Mouse (Mus musculus): ENCODE results near the gene P2ry2. TPM values are rescaled to one million over a fixed set of nuclear protein-coding genes. Genes with fewer than 3 reads are reported as not detected.
A peak's percentile ranks its signal among the peaks of the same experiment; 100 is the strongest.

P2ry2 gene
- polyA plus RNA-seq, 1 experiment from 2014 or later: 4.9 TPM

- H3K9ac ChIP-seq: no peak overlapping the region
- 0 out of 2 replicates have a peak, but pooled peaks cover 4% of the 10 kb centered on the region for H3K36me3 ChIP-seq
- H3K4me1 ChIP-seq: peaks cover 8% of the 10 kb centered on the region
- no peak for ATAC-seq (ENCODE audit: borderline replicate concordance, extremely low read depth, low FRiP score, low TSS enrichment)
- H3K9me3 ChIP-seq: no peaks in the 10 kb centered on the region
- whole genome bisulfite sequencing: 73% methylated on average over 1 of the region's 1 CpGs
- H3K27me3 ChIP-seq: no peaks in the 10 kb centered on the region
- no peak overlapping the region for H3K4me2 ChIP-seq
- H3K4me3 ChIP-seq: no peak overlapping the region
- no peak overlapping the region for H3K27ac ChIP-seq
Measured at GRCm38 (mm10) chr7:100997215-100997614, 15.5 kb downstream of the P2ry2 start.

- Histone ChIP-seq H3K4me1 (peaks cover 11% of the 10 kb centered on the region), H3K27ac (no peak overlapping the region), H3K27me3 (no peaks in the 10 kb centered on the region), H3K9me3 (no peaks in the 10 kb centered on the region), H3K4me2 (no peak overlapping the region), H3K9ac (no peak overlapping the region), H3K36me3 (0 out of 2 replicates have a peak, but pooled peaks cover 4% of the 10 kb centered on the region), H3K4me3 (no peak overlapping the region)
- 80% methylated on average over 3 of the region's 3 CpGs for WGBS
- ATAC-seq (ENCODE audit: borderline replicate concordance, extremely low read depth, low FRiP score, low TSS enrichment): no peak
Measured at GRCm38 (mm10) chr7:100995951-100996350, 16.7 kb downstream of the P2ry2 start.

GRCm38 (mm10) chr7:100995260-100995864 lies 17.3 kb downstream of the P2ry2 start:
- 81% methylated on average over 7 of the region's 7 CpGs for WGBS
- no peaks in the 10 kb centered on the region for H3K9me3 ChIP-seq

DNA sequence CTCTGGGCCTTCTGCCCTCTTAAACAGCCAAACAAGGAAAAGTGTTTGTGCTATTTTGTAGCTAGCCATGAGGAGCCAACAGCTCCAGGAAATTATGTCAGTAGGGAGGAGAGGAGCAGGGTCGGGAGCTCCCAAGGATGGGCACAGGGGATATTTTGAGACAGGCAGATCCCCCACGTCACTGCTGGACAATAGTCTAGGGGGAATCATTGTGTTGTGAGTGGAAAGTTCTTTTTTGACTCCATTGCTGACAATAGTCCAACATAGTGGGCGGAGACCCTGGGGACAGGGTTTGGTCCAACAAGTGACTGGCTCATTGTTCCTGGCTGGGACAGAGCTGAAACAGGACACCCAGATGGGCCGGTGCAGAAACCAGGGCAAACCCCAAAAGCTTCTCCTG lies 19.5 kb downstream of the P2ry2 start:
- Histone ChIP-seq H3K4me1 (peaks cover 23% of the 10 kb centered on the region), H3K4me3 (no peak overlapping the region), H3K36me3 (0 out of 2 replicates have a peak, but pooled peaks cover under 1% of the 10 kb centered on the region), H3K9ac (no peak overlapping the region), H3K9me3 (no peaks in the 10 kb centered on the region), H3K27ac (no peak overlapping the region), H3K4me2 (no peak overlapping the region), H3K27me3 (no peaks in the 10 kb centered on the region)
- no peak for ATAC-seq (ENCODE audit: borderline replicate concordance, extremely low read depth, low FRiP score, low TSS enrichment)
- whole genome bisulfite sequencing: 69% methylated on average over 4 of the region's 4 CpGs

More at GRCm38 (mm10) chr7:100995260-100995864, 17.3 kb downstream of the P2ry2 start:
- H3K36me3 ChIP-seq: 0 out of 2 replicates have a peak, but pooled peaks cover 4% of the 10 kb centered on the region
- no peak overlapping the region for H3K9ac ChIP-seq
- no peak overlapping the region for H3K27ac ChIP-seq
- no peak for ATAC-seq (ENCODE audit: borderline replicate concordance, extremely low read depth, low FRiP score, low TSS enrichment)
- H3K4me1 ChIP-seq: peaks cover 16% of the 10 kb centered on the region
- H3K27me3 ChIP-seq: no peaks in the 10 kb centered on the region
- H3K4me3 ChIP-seq: no peak overlapping the region
- H3K4me2 ChIP-seq: no peak overlapping the region

GRCm38 (mm10) chr7:100991972-100992371 lies 20.7 kb downstream of the P2ry2 start:
- H3K27me3 ChIP-seq: no peaks in the 10 kb centered on the region
- no peaks in the 10 kb centered on the region for H3K36me3 ChIP-seq
- H3K9me3 ChIP-seq: no peaks in the 10 kb centered on the region
- 85% methylated on average over 3 of the region's 3 CpGs for WGBS
- H3K4me2 ChIP-seq: no peak overlapping the region
- no peak overlapping the region for H3K4me3 ChIP-seq
- no peak overlapping the region for H3K27ac ChIP-seq
- H3K4me1 ChIP-seq: peaks cover 30% of the 10 kb centered on the region
- ATAC-seq (ENCODE audit: borderline replicate concordance, extremely low read depth, low FRiP score, low TSS enrichment): no peak
- no peak overlapping the region for H3K9ac ChIP-seq

GRCm38 (mm10) chr7:100990636-100991311 lies 21.9 kb downstream of the P2ry2 start:
- Histone ChIP-seq H3K9ac (no peak overlapping the region), H3K4me1 (peaks cover 34% of the 10 kb centered on the region), H3K27me3 (no peaks in the 10 kb centered on the region), H3K4me2 (no peak overlapping the region), H3K27ac (peak overlapping the region; percentile 50), H3K36me3 (no peaks in the 10 kb centered on the region), H3K4me3 (no peak overlapping the region), H3K9me3 (no peaks in the 10 kb centered on the region)
- WGBS: 45% methylated on average over 9 of the region's 9 CpGs
- ATAC-seq (ENCODE audit: borderline replicate concordance, extremely low read depth, low FRiP score, low TSS enrichment): no peak

- Histone ChIP-seq H3K27ac (peak overlapping the region; percentile 31), H3K9me3 (no peaks in the 10 kb centered on the region), H3K4me3 (no peak overlapping the region), H3K27me3 (no peaks in the 10 kb centered on the region), H3K4me1 (peaks cover 41% of the 10 kb centered on the region), H3K4me2 (no peak overlapping the region), H3K36me3 (no peaks in the 10 kb centered on the region), H3K9ac (no peak overlapping the region)
- 4% methylated on average over 9 of the region's 9 CpGs for WGBS
- peak; percentile 75 for ATAC-seq (ENCODE audit: borderline replicate concordance, extremely low read depth, low FRiP score, low TSS enrichment)
Measured at GRCm38 (mm10) chr7:100988092-100988491, 24.6 kb downstream of the P2ry2 start.

- Histone ChIP-seq H3K4me1 (peaks cover 36% of the 10 kb centered on the region), H3K27me3 (no peaks in the 10 kb centered on the region), H3K4me2 (peak overlapping the region; percentile 26; the same call in 1 of the 2 replicates), H3K9ac (no peak overlapping the region), H3K4me3 (no peak overlapping the region; the same call in 1 of the 2 replicates), H3K27ac (peak overlapping the region; percentile 74), H3K9me3 (no peaks in the 10 kb centered on the region), H3K36me3 (no peaks in the 10 kb centered on the region)
- 35% methylated on average over 21 of the region's 21 CpGs for WGBS
- ATAC-seq (ENCODE audit: borderline replicate concordance, extremely low read depth, low FRiP score, low TSS enrichment): peak; percentile 80
Measured at GRCm38 (mm10) chr7:100984452-100985395, 27.9 kb downstream of the P2ry2 start.

DNA sequence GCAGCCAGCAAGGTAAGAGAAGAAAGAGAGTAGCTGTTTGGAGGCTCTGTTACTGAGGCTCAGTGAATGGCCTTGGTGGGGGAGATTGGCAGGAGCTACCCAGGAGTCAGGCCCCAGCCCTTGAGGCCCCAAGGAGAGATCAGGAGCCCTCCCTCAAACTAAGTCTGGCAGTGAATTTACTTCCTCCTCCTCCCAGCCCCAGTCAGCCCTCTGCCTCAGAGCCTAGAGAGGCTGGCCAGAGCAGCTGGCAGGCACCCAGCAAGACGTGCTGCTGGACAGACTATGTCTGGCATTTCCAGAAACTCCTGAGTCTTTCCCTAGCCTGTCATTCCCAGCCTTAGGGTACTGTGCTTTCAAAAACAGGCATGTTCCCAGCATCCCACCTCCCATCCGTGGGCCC lies 33.5 kb downstream of the P2ry2 start:
- Histone ChIP-seq H3K9ac (no peak overlapping the region), H3K4me3 (no peak overlapping the region), H3K27ac (peak overlapping the region; percentile 82), H3K4me2 (peak overlapping the region; percentile 15; the same call in 1 of the 2 replicates), H3K4me1 (peaks cover 40% of the 10 kb centered on the region), H3K27me3 (no peaks in the 10 kb centered on the region), H3K36me3 (no peaks in the 10 kb centered on the region), H3K9me3 (no peaks in the 10 kb centered on the region)
- WGBS: 29% methylated on average over 2 of the region's 2 CpGs
- ATAC-seq (ENCODE audit: borderline replicate concordance, extremely low read depth, low FRiP score, low TSS enrichment): peak; percentile 94

- H3K9me3 ChIP-seq: no peaks in the 10 kb centered on the region
- 80% methylated on average over 5 of the region's 5 CpGs for WGBS
Measured at GRCm38 (mm10) chr7:100978171-100978570, 34.5 kb downstream of the P2ry2 start.

GRCm38 (mm10) chr7:100974135-100974903 lies 38.3 kb downstream of the P2ry2 start, which contains the start of gene P2ry6:
Gene P2ry6, minus strand, starts transcription at chr7:100974649.
- peak; percentile 21; the same call in 1 of the 2 replicates for ATAC-seq (ENCODE audit: borderline replicate concordance, extremely low read depth, low FRiP score, low TSS enrichment)
- 6% methylated on average over 36 of the region's 36 CpGs for WGBS
- H3K4me3 ChIP-seq: peak within 1 kb of the TSS; percentile 36
- peaks cover 40% of the 10 kb centered on the region for H3K4me1 ChIP-seq
- no peak within 1 kb of the TSS for H3K27ac ChIP-seq
- H3K36me3 ChIP-seq: no peaks in the 10 kb centered on the region
- H3K9ac ChIP-seq: peak within 1 kb of the TSS; percentile 31
- H3K27me3 ChIP-seq: no peaks in the 10 kb centered on the region
- peak within 1 kb of the TSS; percentile 69 for H3K4me2 ChIP-seq
- H3K9me3 ChIP-seq: no peaks in the 10 kb centered on the region

More at GRCm38 (mm10) chr7:100978171-100978570, 34.5 kb downstream of the P2ry2 start:
- Histone ChIP-seq H3K4me1 (peaks cover 49% of the 10 kb centered on the region), H3K27me3 (no peaks in the 10 kb centered on the region), H3K27ac (no peak overlapping the region), H3K4me3 (no peak overlapping the region), H3K36me3 (no peaks in the 10 kb centered on the region), H3K4me2 (peak overlapping the region; percentile 21), H3K9ac (no peak overlapping the region)
- no peak for ATAC-seq (ENCODE audit: borderline replicate concordance, extremely low read depth, low FRiP score, low TSS enrichment)

Measured in lung, embryonic 15.5 days (tissue).